21 mouse cellular contexts compared by ENCODE assay signal in genomic region chr6:85839982-85840381, GRCm38 (mm10). TPM values are rescaled to one million over a fixed set of nuclear protein-coding genes. Genes with fewer than 3 reads are reported as not detected.
A peak's percentile ranks its signal among the peaks of the same experiment; 100 is the strongest.
DNase-seq lines count a peak whose midpoint lies in the region; ATAC-seq and TF ChIP-seq lines count a peak whose summit lies in the region.
"Had no signal": no experiment of that assay in that cellular context is flagged by ENCODE, and none has a peak within 500 bp of the region (broad histone marks: within the 10 kb centered on the region; RNA-seq: fewer than 3 reads in every experiment).

No protein-coding gene starts in this region.

- DNase-seq in forebrain, postnatal 0 days: peak; percentile 28
- peak in 1 of 2 experiments; percentile 71 for DNase-seq in layer of hippocampus, adult 2 months (ENCODE audit: low spot score in 2 of 2)
- DNase-seq in layer of hippocampus, postnatal 25 days (ENCODE audit: extremely low spot score in 1 of 2, low spot score in 1 of 2): no peak
- DNase-seq in right cerebral cortex, postnatal 10 days (ENCODE audit: low spot score in 2 of 2): peak; percentile 53 to 61
- DNase-seq in right cerebral cortex, adult 2 months (ENCODE audit: low spot score in 2 of 2): no peak
- peak; percentile 35 for DNase-seq in telencephalon, adult 2 months (ENCODE audit: low read depth, low spot score)
- DNase-seq in heart, postnatal 4 days: no peak
- DNase-seq: adrenal gland, adult 8-10 months; cerebellum, adult 11-12 months; embryo, embryonic 11 days; heart, adult 11 months; kidney, postnatal 4 days had no signal

- H3K4me3 ChIP-seq in forebrain, postnatal 0 days (ENCODE audit: low read depth, low read length): no peak overlapping the region
- H3K4me3 ChIP-seq in forebrain, embryonic 13.5 days: no peak overlapping the region
- no peak overlapping the region for H3K4me3 ChIP-seq in layer of hippocampus, adult 2 months
- H3K4me3 ChIP-seq: limb, embryonic 15.5 days; midbrain, embryonic 12.5 days had no signal

- H3K4me2 ChIP-seq in forebrain, postnatal 0 days (ENCODE audit: low read depth): no peak overlapping the region
- no peak overlapping the region for H3K4me2 ChIP-seq in forebrain, embryonic 13.5 days
- H3K4me2 ChIP-seq: limb, embryonic 15.5 days; midbrain, embryonic 12.5 days had no signal

- H3K9me3 ChIP-seq in forebrain, postnatal 0 days (ENCODE audit: low read length): no peaks in the 10 kb centered on the region
- H3K9me3 ChIP-seq in forebrain, embryonic 13.5 days (replicated peaks): no peaks in the 10 kb centered on the region; the same call in 1 of the 2 replicates
- H3K9me3 ChIP-seq: limb, embryonic 15.5 days; midbrain, embryonic 12.5 days had no signal

- no peaks in the 10 kb centered on the region for H3K27me3 ChIP-seq in forebrain, postnatal 0 days (ENCODE audit: insufficient read depth, low read length)
- H3K27me3 ChIP-seq in forebrain, embryonic 13.5 days: no peaks in the 10 kb centered on the region
- H3K27me3 ChIP-seq: limb, embryonic 15.5 days; midbrain, embryonic 12.5 days had no signal

- no peaks in the 10 kb centered on the region for H3K4me1 ChIP-seq in forebrain, postnatal 0 days (ENCODE audit: insufficient read depth)
- peaks cover 15% of the 10 kb centered on the region; the same call in 1 of the 2 replicates for H3K4me1 ChIP-seq in forebrain, embryonic 13.5 days

- WGBS in forebrain, postnatal 0 days: 8% methylated on average over 4 of the region's 4 CpGs
- 15% methylated on average over 4 of the region's 4 CpGs for WGBS in forebrain, embryonic 13.5 days

- no peak for TF ChIP-seq CTCF in forebrain, postnatal 0 days (IDR thresholded peaks at IDR 0.05; ENCODE audit: low read depth)
- no peak for TF ChIP-seq CTCF in layer of hippocampus, adult 2 months (conservative IDR thresholded peaks at IDR 0.05)

- ATAC-seq in forebrain, postnatal 0 days: peak; percentile 69
- ATAC-seq in forebrain, embryonic 13.5 days: no peak
- ATAC-seq: intestine, embryonic 16.5 days; lung, postnatal 0 days had no signal

- no peak overlapping the region for H3K27ac ChIP-seq in forebrain, postnatal 0 days (ENCODE audit: low read depth, low read length)
- H3K27ac ChIP-seq in forebrain, embryonic 13.5 days: no peak overlapping the region
- peak overlapping the region; percentile 87 for H3K27ac ChIP-seq in layer of hippocampus, adult 2 months
- H3K27ac ChIP-seq: limb, embryonic 15.5 days; midbrain, embryonic 12.5 days had no signal

- no peaks in the 10 kb centered on the region for H3K36me3 ChIP-seq in forebrain, postnatal 0 days (ENCODE audit: insufficient read depth)
- no peaks in the 10 kb centered on the region for H3K36me3 ChIP-seq in forebrain, embryonic 13.5 days (ENCODE audit: poor library complexity, severe bottlenecking)
- H3K36me3 ChIP-seq: limb, embryonic 15.5 days; midbrain, embryonic 12.5 days had no signal

- no peak overlapping the region for H3K9ac ChIP-seq in forebrain, postnatal 0 days
- H3K9ac ChIP-seq in forebrain, embryonic 13.5 days: no peak overlapping the region
- H3K9ac ChIP-seq: limb, embryonic 15.5 days; midbrain, embryonic 12.5 days had no signal

RNA-seq across cellular contexts. Expression of gene Nat8, which starts 8.1 kb away (rescaled TPM):
- 0.14 TPM in 1 of 2 replicates, not detected in the other for total RNA-seq in forebrain, postnatal 0 days (2014; rRNA removed)
- polyA plus RNA-seq in forebrain, postnatal 0 days (2015; fragmentation: Nextera tagmentation; extraction: Ambion mirVana): 0.30 and 0.41 TPM in 2 replicates
- polyA plus RNA-seq in forebrain, embryonic 13.5 days (2015; fragmentation: Nextera tagmentation; extraction: Ambion mirVana): not detected in 2 replicates
- 1 to 10 TPM; 4.6 TPM for total RNA-seq in layer of hippocampus, adult 2 months (2021)
- 1 to 10 TPM; 2.7 to 4.2 TPM for total RNA-seq in layer of hippocampus, postnatal 25 days (2021)
- not detected for total RNA-seq in heart, postnatal 4 days (2021)
- total RNA-seq: CH12.LX had no signal
- polyA plus RNA-seq: heart, postnatal 0 days; lung, postnatal 0 days; midbrain, embryonic 12.5 days; neural tube, embryonic 11.5 days; thymus, postnatal 0 days had no signal

RNA-seq across cellular contexts. Expression of gene Nat8f5, which starts 19.2 kb away (rescaled TPM):
- total RNA-seq in forebrain, postnatal 0 days (2014; rRNA removed): not detected in 2 replicates
- 0.19 and 0.42 TPM in 2 replicates for polyA plus RNA-seq in forebrain, postnatal 0 days (2015; fragmentation: Nextera tagmentation; extraction: Ambion mirVana)
- polyA plus RNA-seq in forebrain, embryonic 13.5 days (2015; fragmentation: Nextera tagmentation; extraction: Ambion mirVana): not detected in 2 replicates
- total RNA-seq in layer of hippocampus, adult 2 months (2021): 1 to 10 TPM; 5.6 to 6.8 TPM
- 1 to 10 TPM; 5.3 to 6.9 TPM for total RNA-seq in layer of hippocampus, postnatal 25 days (2021)
- total RNA-seq in heart, postnatal 4 days (2021): not detected
- total RNA-seq: CH12.LX had no signal
- polyA plus RNA-seq: heart, postnatal 0 days; limb, embryonic 15.5 days; lung, postnatal 0 days; midbrain, embryonic 12.5 days; neural tube, embryonic 11.5 days; thymus, postnatal 0 days had no signal

RNA-seq across cellular contexts. Expression of gene Nat8f6, which starts 19.2 kb away (rescaled TPM):
- not detected in 2 replicates for total RNA-seq in forebrain, postnatal 0 days (2014; rRNA removed)
- polyA plus RNA-seq in forebrain, postnatal 0 days (2015; fragmentation: Nextera tagmentation; extraction: Ambion mirVana): not detected in 2 replicates
- polyA plus RNA-seq in forebrain, embryonic 13.5 days (2015; fragmentation: Nextera tagmentation; extraction: Ambion mirVana): not detected in 2 replicates
- 1 to 10 TPM in 1 of 2 experiments, under 1 TPM in 1; 0.88 to 1.7 TPM for total RNA-seq in layer of hippocampus, adult 2 months (2021)
- 1 to 10 TPM; 1.3 TPM for total RNA-seq in layer of hippocampus, postnatal 25 days (2021)
- total RNA-seq in heart, postnatal 4 days (2021): not detected
- total RNA-seq: CH12.LX had no signal
- polyA plus RNA-seq: heart, postnatal 0 days; intestine, embryonic 16.5 days; limb, embryonic 15.5 days; lung, postnatal 0 days; midbrain, embryonic 12.5 days; neural tube, embryonic 11.5 days; thymus, postnatal 0 days had no signal

RNA-seq across cellular contexts. Expression of gene Nat8f2, which starts 29.0 kb away (rescaled TPM):
- total RNA-seq in forebrain, postnatal 0 days (2014; rRNA removed): 0.08 TPM in 1 of 2 replicates, not detected in the other
- 0.04 TPM in 1 of 2 replicates, not detected in the other for polyA plus RNA-seq in forebrain, postnatal 0 days (2015; fragmentation: Nextera tagmentation; extraction: Ambion mirVana)
- polyA plus RNA-seq in forebrain, embryonic 13.5 days (2015; fragmentation: Nextera tagmentation; extraction: Ambion mirVana): not detected in 2 replicates
- 1 to 10 TPM; 2.6 to 3.0 TPM for total RNA-seq in layer of hippocampus, adult 2 months (2021)
- total RNA-seq in layer of hippocampus, postnatal 25 days (2021): 1 to 10 TPM; 1.9 to 2.5 TPM
- not detected for total RNA-seq in heart, postnatal 4 days (2021)
- total RNA-seq: CH12.LX had no signal
- polyA plus RNA-seq: heart, postnatal 0 days; intestine, embryonic 16.5 days; limb, embryonic 15.5 days; lung, postnatal 0 days; midbrain, embryonic 12.5 days; neural tube, embryonic 11.5 days had no signal

Comparison
In these comparisons a context has a peak if more than half of its experiments do, and no peak if none do; other contexts are left out.
1. DNase-seq: peak in forebrain, postnatal 0 days (single experiment), right cerebral cortex, postnatal 10 days (2 of 2) and telencephalon, adult 2 months (single experiment); none in layer of hippocampus, postnatal 25 days (0 of 2), right cerebral cortex, adult 2 months (0 of 2) and heart, postnatal 4 days (single experiment).